Mouse (Mus musculus): ENCODE measurements around the gene Brms1.
A peak's percentile ranks its signal among the peaks of the same experiment; 100 is the strongest.
"Not testable (repeated sequence)": the region's sequence is repeated elsewhere in the genome, so short reads cannot be mapped to it uniquely, and the experiment has no call there.

Brms1 gene

DNA sequence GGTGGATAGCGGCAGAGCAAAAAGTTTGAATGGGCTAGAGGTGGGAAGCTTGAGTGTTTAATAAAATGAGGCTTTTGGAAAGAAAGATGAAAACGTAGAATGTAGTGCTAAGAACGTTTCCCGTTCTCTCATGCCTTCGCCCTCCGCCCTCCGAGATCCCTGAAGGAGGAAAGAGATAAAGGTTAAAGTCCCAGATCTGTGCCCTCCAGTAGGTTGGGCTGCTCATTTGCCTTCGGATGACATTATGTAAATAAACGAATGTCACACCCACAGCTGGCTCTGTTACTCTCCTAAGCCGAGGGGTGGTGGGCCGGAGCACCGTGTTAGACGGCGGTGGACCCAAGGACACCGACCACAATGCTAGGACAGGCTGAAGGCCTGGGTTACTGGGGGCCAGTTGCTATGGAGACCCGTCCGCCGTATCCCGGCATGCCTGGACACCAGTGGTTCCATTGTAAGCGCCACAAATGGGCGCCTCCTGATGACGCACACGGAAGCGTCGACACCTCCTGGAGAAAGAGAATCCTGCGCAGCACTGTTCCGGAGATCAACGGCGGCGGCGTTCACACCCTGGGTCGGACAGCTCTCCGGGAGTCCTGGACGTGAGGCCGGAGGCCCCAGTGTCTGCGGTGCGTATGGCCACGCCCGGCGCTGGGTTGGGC, at the start of gene Brms1:
TSS of gene Brms1 (plus strand) at position 493 of the 662 bp plus-strand sequence.
- no peak for DNase-seq (ENCODE audit: low read depth)

DNA sequence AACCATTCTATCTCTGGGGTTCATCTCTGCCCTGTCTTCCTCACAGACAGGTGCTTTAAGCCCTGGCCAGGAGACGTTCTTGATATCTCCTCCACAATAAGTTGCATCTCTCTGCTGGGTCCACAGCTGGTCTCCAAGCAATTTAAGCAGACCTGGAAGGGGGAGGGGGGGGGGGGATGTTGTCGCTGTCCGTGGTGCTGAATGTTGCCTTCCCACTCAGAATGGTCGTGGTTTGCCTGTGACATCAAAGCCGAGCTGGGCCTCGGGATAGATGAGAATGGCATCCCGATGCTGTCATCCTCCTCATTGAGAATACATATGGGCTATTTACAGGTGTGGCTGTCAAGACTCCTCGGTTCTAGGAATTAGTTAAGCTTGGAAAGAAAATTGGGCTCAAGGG, 48.8 kb upstream of the Brms1 start:
- no peak for DNase-seq (ENCODE audit: low read depth)

DNA sequence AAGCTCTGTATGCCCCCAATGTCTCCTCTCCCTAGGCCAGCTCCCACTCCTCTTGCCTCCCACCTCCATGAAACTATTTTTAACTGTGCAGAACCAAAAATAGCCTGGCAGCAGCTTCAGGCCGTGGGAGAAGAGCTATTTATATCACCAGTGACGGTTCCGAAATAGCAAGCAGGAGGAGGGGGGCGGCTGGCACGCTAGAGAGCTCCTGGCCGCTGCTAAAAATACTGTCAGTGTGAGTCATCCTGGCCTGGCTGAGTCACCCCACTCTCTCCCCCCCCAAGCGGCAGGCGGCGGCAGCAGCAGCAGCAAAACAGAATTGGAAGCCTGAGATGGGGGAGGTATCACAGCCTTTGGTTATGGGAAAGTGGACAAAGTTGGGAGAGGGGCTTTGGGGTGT, 48.2 kb upstream of the Brms1 start:
- DNase-seq (ENCODE audit: low read depth), result peak; percentile 92

DNA sequence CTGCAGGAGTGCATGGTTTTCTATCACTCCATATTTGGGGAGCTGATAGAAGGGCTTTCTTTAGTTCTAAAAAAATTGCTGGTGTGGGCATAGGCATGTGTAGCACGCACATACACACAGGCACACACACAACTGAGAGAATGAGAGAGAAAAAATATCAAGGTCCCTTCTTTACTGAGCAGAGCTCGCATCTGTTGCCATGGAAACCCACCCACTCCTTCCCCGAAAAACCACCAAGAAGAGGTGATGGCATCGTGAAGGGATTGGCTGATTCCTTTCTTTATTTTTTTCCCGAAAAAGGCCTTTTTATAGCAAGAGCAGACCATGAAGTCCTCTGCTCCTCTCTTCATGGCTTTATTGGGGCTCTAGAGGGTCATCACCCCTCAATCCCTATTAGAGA, 47.1 kb upstream of the Brms1 start:
- DNase-seq (ENCODE audit: low read depth), result no peak

DNA sequence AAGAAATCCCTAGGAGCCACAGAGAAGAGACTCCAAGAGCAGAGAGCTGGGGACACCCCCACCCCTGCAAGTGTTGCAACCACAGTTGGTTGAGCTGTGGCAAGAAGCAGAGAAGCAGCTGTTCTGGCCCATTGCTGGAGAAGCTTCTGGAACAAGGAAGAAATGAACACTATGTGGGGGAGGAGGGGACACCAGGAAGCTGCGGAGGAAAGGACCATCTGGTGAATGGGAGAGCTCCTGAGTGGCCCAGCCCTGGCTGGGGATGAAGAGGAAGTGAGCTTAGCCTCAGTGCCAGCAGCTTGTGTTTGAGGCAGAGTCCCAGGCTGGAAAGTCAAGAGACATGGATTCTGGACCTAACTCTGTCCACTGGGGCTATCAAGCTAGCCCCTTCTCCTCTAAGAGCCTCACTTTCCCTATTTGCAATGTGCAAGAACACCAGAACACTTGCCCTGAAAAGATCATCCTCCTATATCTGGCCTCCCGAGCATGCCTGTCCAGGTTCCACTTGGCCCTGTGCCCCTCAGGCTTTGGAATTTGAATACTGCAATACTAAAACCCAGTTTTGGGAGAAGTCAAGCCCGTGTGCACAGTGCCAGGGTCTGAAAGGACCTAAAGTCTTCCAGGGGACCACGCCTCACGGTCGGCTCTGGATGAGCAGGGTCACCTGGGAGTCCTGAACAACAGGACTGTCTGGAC, 41.6 kb upstream of the Brms1 start:
- no peak for DNase-seq (ENCODE audit: low read depth)

DNA sequence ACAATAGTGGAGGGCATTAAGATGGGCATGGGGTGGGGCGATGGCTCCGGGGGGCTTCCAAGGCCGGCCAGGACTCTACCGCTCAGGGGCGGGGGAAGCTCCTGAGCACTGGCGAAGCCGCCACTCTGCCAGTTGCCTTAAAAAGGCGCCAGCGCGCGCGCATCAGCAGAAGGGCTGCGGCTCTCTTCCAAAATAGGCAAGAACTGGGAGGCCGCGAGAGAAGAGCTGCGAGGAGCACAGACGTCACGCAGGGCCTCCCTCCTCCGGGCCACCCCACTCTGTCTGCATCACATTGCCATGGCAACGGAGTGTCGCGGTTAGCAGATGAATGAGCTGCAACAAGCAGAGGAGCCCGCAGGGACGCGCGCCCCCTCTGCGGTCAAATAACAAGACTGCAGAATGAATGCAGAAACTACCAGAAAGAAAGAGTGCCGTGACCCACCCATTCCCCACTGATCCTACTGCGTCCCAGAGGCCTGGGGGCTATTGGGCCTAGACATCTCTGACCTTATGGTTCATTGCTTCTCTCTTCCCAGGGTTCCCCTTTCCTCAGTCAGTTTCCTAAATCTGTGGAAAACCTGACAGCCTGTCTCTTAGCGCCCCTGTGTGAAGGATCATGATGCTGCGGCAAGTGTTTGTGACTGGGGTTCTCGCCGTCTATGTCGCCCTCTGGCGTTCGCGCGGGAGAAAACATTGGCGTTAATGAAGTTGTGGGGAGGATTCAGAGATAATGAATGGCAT, 39.3 kb upstream of the Brms1 start:
- DNase-seq (ENCODE audit: low read depth), result no peak

DNA sequence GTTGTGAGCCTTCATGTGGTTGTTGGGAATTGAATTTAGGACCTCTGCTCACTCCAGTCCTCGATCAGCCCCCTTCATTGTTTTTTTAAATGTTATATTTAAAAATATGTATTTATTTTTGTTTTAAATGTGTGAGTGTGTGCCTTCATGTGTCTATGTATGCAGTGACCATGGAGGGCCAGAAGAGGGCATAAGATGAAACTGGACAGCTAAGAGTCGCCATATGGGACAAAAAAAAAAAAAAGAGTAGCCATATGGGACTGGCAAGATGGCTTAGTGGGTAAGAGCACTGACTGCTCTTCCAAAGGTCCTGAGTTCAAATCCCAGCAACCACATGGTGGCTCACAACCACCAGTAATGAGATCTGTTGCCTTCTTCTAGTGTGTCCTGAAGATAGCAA, 37.5 kb upstream of the Brms1 start:
- not testable (repeated sequence) for DNase-seq (ENCODE audit: low read depth)

DNA sequence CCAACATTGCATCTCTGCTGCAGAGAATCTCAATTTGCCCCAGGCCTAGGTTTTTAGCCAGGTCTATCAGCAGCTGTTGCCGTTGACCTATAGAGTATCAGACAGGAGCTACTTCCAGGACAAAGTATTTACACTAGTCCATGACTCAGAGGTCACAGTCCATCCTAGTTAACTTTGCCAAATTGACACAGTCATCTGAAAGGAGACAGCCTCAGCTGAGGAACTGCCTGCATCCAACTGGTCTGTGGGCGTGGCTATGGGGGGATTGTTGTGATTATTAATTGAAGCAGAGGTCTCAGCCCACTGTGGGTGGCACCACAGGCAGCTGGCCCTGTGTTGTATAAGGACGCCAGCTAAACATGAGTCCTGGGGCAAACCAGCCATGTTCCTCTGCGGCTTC, 36.2 kb upstream of the Brms1 start:
- no peak for DNase-seq (ENCODE audit: low read depth)

DNA sequence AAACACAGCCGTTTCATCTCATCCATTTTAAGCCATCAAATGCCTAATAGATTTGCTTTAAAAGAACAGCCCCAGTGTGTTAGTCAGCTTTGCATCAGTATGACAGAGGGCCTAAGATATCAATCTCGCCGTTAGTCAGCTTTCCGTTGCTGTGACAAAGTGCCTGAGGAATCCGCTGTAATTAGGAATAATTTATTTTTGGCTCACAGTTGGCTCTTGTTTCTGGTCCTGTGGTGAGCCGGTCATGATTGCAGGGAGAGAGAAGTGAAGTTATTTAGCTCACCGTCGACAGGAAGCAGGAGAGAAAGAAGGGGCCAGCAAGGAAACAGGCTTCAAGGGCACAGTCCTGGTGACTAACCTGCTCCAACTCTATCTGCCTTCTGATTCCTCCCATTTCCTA, 28.0 kb upstream of the Brms1 start:
- no peak for DNase-seq (ENCODE audit: low read depth)

DNA sequence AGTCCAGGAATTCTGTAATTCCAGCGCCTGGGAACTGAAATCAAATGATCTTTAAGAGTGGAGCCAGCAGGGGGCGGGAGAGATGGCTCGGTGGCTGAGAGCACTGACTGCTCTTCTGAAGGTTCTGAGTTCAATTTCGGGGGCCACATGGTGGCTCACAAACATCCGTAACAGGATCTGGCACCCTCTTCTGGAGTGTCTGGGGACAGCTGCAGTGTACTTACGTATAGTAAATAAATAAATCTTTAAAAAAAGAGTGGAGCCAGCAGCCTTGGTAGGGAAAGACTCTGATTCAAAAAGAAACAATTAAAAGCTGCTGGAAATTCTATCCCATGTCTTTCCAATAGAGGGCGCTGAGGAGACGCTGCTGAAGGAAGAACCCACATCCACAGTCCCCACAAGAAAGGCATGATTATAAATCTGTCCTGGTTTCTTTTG, 26.2 kb upstream of the Brms1 start:
- DNase-seq (ENCODE audit: low read depth), result no peak

DNA sequence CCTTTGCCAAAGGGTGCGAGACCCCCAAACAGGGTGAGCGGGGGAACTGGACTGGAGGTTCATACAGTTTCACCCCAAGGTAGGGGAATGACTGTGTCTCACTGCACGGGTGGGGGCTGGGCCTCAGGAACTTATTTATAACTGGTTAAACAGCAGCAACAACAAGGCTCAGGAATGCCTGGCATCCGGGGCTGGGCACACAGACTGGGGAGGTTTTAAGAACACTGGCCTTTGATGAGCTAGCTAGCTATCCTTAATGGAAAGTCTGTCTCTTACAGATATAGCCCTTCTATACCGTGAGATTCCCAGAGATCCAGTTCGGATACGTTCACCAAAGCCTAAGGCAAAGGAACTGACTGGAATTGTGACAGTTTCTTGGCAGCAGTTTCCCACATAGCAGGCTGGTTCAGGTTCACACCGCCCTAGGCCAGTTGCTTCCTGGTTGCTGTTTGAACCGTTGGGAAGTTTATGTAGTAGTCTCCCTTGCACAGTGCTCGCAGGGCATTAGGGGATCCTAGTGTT, 24.9 kb upstream of the Brms1 start:
- no peak for DNase-seq (ENCODE audit: low read depth)

DNA sequence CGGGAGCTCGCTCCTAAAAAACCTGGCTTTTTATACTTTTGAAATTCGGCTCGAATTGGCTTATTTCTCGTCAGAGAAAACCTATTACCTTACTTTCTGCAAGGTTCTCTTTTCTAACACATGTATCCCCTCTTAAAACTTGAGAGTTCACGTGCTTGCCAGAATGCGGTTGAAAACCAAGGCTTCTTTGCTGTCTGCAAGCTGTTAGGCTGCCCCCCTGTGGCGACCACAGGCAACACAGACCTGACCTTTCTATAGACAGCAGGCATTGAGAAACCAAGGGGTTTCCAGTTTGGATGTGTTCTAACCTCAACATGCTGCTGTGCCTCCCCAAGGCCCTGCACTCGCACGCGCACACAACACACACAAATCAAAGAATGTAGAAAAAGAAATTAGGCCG, 24.4 kb upstream of the Brms1 start:
- DNase-seq (ENCODE audit: low read depth), result no peak

DNA sequence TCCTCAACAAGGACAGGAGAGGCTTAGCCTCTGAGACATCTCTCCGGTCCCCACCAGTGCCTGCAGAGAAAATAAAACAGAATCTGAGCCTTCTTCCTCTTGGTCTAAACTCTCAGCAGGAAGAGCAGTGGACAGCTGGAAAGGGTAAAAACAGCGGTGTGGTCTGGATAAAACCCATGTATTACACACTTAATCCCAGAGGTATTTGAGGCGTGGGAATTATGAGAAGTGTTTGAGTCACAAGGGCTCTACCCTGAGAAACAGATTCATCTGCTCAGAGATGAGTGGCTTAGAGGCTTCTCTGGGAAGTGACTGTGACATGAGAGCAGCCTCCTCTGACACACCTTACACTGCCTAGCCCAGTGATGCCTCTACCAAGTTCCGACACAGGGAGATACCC, 23.5 kb upstream of the Brms1 start:
- DNase-seq (ENCODE audit: low read depth), result peak; percentile 64

DNA sequence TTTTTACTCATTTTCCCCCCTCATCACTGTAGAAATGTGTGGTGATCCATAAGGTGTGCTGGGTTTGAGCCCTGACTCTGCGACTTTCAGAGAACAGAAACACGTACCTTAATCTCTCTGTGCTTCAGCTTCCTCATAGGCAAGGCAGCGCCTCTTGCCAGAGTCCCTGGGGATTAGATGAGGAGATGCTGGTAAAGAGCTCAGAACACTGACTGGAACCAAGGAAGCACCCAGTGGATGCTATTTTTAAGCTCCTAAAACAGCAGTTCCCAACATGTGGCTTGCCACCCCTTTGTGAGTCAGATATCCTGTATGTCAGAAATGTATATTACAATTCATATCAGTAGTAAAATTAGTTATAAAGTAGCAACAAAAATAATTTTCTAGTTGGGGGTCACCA, 23.0 kb upstream of the Brms1 start:
- no peak for DNase-seq (ENCODE audit: low read depth)

DNA sequence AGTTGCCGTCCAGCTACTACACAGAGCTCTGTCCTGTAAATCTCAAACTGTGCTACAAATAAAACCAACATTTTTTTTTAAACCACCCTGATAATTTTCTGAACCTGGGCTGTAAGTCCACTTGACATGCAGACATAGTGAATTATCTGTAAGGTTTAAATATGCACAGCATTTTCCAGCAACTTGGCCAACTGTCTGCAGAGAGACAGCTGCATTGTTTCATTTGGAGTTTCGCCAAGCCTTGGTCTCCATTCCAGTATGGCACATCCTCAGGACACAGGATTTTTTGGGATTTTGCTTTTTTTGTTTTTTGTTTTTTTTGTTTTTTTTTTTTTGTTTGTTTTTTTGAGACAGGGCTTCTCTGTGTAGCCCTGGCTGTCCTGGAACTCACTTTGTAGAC, 19.7 kb upstream of the Brms1 start:
- DNase-seq (ENCODE audit: low read depth), result no peak

DNA sequence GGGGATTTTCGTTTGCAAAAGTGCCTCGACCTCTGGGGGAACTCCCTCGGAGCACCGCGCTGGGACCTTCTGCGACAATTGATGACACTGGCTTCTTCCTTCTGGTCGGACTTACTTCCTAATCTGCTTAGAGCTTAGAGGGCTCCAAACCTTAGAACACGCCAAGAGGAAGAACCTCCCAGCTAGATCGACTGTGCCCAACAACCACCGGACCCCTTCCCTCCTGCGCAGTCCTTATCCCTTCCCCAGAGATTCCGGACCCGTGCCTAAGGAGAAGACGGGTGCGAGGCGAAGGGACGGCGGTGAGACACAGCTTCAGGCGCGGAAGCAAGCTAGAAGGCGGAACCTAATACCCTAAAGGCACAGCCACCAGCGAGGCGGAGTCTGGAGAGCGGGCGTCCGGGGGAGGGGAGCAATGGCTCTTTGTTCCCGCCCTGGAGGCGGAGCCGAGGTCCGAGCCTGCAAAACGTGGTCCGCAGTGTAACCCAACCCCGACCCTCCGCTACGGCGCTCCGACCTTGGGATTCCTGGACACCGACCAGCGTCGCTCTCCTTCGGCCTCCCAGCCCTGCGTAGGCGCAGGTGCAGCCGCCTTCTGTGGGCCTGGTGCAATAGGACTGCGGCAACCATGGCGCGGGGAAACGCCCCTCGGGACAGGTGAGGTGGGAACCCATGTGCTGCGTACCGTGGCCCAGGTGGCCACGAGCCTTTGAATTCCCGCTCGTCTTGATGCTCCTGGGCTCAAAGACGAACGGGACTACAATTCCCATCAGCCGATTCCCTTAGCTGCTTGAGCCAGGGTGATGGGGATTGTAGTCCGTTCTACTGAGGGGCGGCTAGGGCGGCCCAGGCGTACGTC, 17.3 kb upstream of the Brms1 start, which contains the start of gene Slc29a2:
TSS of gene Slc29a2 (plus strand) at position 240 of the 859 bp plus-strand sequence.
- no peak for DNase-seq (ENCODE audit: low read depth)

DNA sequence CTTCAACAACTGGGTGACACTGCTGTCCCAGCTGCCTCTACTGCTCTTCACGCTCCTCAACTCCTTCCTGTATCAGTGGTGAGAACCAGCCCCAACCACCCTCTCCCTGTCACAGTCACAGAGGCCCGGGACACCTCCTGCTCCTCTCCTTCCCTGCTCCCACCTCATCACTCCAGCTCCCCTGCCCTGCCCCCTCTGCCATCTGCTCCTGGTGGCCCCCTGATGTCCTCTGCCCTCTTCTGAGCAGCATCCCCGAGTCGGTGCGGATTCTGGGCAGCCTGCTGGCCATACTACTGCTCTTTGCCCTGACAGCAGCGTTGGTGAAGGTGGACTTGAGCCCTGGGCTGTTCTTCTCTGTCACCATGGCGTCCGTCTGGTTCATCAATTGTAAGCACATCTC, 15.0 kb upstream of the Brms1 start:
- no peak for DNase-seq (ENCODE audit: low read depth)

DNA sequence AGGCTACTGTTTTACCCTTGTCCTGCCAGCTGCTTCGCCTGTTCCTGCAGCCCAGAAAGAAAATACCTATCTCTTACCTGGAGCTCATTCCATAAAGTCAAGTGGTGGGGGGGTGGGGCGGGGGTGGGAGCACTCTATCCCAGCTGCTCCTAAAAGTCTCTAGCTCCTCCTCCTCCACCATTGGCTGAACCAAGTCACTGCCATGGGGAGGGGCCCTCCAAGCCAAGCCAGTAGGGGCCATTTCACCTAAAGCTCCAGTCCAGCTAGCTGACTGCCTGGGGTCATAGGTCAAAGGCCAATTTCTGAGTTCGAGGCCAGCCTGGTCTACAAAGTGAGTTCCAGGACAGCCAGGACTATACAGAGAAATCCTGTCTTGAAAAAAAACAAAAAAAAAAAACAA, 8.5 kb upstream of the Brms1 start:
- DNase-seq (ENCODE audit: low read depth), result no peak

DNA sequence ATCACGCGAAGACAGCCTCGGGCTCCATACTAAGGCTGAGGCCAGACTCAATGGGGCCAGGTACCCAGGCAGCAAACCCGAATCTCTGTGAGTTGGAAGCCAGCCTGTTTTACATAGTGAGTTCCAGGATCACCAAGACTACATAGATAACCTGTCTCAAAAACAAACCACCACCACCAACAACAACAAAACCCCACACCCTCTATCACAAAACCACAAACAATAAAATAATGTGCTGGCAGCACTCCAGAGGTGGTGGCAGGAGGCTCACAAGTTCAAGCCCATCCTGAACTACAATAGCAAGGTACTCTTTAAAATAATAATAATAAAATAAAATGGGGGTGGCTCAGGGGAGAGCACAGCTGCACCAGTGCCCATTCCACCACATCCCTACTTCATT, 4.6 kb upstream of the Brms1 start:
- no peak for DNase-seq (ENCODE audit: low read depth)

DNA sequence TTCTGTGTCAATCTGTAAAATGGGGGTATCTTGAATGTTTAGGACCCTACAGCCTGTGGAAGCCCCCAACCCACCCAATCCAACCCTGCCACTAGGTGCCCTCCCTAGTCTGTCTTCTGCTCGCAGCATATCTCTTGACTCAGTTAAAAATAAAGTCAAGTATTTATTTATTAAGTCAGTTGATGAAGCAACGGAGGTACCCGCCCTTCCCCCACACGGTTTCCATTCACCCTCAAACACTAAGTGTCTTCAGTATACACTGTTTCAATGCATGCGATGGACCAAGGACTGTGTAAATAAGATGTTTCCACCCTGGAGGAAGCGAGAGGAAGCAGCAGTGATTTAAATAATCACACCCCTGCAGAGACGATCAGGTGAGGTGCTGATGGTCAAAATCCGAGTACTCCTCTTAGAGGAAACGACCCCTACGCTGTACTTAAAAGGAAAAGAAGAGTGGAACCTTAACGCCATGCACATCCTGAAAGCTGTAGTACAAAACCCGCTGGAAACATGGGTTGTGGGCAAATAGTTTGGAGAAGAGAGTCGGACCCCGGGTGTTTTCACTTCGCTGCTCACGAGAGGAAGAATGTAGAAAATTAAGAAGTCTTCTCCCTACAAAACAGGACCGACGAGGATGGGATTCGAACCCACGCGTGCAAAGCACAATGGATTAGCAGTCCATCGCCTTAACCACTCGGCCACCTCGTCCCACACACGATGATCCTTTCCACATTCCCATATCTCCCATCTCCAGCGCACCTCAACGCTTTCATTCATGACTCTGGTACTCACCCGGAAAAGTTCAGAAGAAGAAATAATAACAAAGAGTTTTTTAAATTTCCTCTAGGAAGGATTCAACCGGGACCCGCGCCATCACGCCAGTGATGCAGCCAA, 3.2 kb upstream of the Brms1 start:
- no peak for DNase-seq (ENCODE audit: low read depth)

DNA sequence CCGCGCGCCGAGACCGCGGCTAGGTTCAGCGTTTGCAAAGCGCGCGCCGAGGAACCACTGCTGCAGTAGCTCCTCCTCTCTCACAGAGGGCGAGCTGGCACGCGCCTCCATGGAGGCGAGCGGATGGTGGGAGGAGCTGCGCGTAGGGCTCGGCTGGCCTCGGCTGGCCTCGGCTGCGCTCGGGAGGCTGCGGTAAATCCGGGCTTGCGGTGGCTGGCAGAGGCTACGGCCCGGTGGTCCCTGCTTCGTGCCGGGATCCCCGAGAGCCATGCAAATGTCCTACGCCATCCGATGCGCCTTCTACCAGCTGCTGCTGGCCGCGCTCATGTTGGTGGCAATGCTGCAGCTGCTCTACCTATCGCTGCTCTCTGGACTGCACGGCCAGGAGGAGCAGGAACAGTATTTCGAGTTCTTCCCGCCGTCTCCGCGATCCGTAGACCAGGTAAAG, 2.4 kb upstream of the Brms1 start, which contains the start of the genes B4gat1 and AC124502.3:
TSS of gene B4gat1 (plus strand) at position 118 of the 448 bp plus-strand sequence.
TSS of gene AC124502.3 (plus strand) at position 183 of the 448 bp plus-strand sequence.
- no peak for DNase-seq (ENCODE audit: low read depth)
